Comparison of ENCODE assay signal across 10 mouse cellular contexts in genomic region chr2:60939957-60940356, GRCm38 (mm10). TPM values are rescaled to one million over a fixed set of nuclear protein-coding genes. Genes with fewer than 3 reads are reported as not detected.
DNase-seq lines count a peak whose midpoint lies in the region; ATAC-seq and TF ChIP-seq lines count a peak whose summit lies in the region.
"Had no signal": no experiment of that assay in that cellular context is flagged by ENCODE, and none has a peak within 500 bp of the region (broad histone marks: within the 10 kb centered on the region; RNA-seq: fewer than 3 reads in every experiment).

No protein-coding gene starts in this region.

- no peak for TF ChIP-seq EP300 in heart, postnatal 0 days (IDR thresholded peaks at IDR 0.05; ENCODE audit: low read depth)

- no peak overlapping the region for H3K9ac ChIP-seq in heart, embryonic 12.5 days
- H3K9ac ChIP-seq in lung, embryonic 16.5 days (ENCODE audit: low read length): peak overlapping the region; percentile 53
- H3K9ac ChIP-seq in heart, postnatal 0 days (replicated peaks; ENCODE audit: low read depth, low read length): peak overlapping the region; percentile 28
- H3K9ac ChIP-seq in stomach, embryonic 15.5 days: no peak overlapping the region
- H3K9ac ChIP-seq: forebrain, embryonic 12.5 days had no signal

- H3K27ac ChIP-seq in heart, embryonic 12.5 days (ENCODE audit: poor library complexity, severe bottlenecking): peak overlapping the region; percentile 54
- peak overlapping the region; percentile 96 for H3K27ac ChIP-seq in lung, embryonic 16.5 days (ENCODE audit: low read length)
- H3K27ac ChIP-seq in heart, postnatal 0 days (ENCODE audit: low read depth): peak overlapping the region; percentile 78
- H3K27ac ChIP-seq in stomach, embryonic 15.5 days: peak overlapping the region; percentile 83
- H3K27ac ChIP-seq: forebrain, embryonic 12.5 days had no signal

- H3K27me3 ChIP-seq in heart, embryonic 12.5 days (replicated peaks): no peaks in the 10 kb centered on the region
- H3K27me3 ChIP-seq in lung, embryonic 16.5 days (ENCODE audit: control insufficient read depth, insufficient read depth, low read depth, low read length): no peaks in the 10 kb centered on the region
- H3K27me3 ChIP-seq in heart, postnatal 0 days (ENCODE audit: control insufficient read depth, insufficient read depth, low read length): no peaks in the 10 kb centered on the region
- H3K27me3 ChIP-seq in stomach, embryonic 15.5 days (replicated peaks): no peaks in the 10 kb centered on the region
- H3K27me3 ChIP-seq: forebrain, embryonic 12.5 days had no signal

- intact Hi-C loops in heart, postnatal 25 days (cut with DNase I): no loop called here

- H3K36me3 ChIP-seq in heart, embryonic 12.5 days: no peaks in the 10 kb centered on the region; the same call in 1 of the 2 replicates
- no peaks in the 10 kb centered on the region for H3K36me3 ChIP-seq in lung, embryonic 16.5 days (ENCODE audit: control insufficient read depth, insufficient read depth, low read length)
- no peaks in the 10 kb centered on the region for H3K36me3 ChIP-seq in heart, postnatal 0 days (replicated peaks; ENCODE audit: control insufficient read depth, insufficient read depth, low read length)
- H3K36me3 ChIP-seq in stomach, embryonic 15.5 days: no peaks in the 10 kb centered on the region
- H3K36me3 ChIP-seq: forebrain, embryonic 12.5 days had no signal

- no peaks in the 10 kb centered on the region for H3K9me3 ChIP-seq in heart, embryonic 12.5 days (replicated peaks)
- no peaks in the 10 kb centered on the region for H3K9me3 ChIP-seq in lung, embryonic 16.5 days (ENCODE audit: control insufficient read depth, low read length)
- no peaks in the 10 kb centered on the region for H3K9me3 ChIP-seq in heart, postnatal 0 days (replicated peaks; ENCODE audit: control insufficient read depth, low read length)
- H3K9me3 ChIP-seq in stomach, embryonic 15.5 days: no peaks in the 10 kb centered on the region
- H3K9me3 ChIP-seq: forebrain, embryonic 12.5 days had no signal

- H3K4me1 ChIP-seq in heart, embryonic 12.5 days (replicated peaks): peaks cover 23% of the 10 kb centered on the region
- peaks cover 29% of the 10 kb centered on the region for H3K4me1 ChIP-seq in lung, embryonic 16.5 days (replicated peaks; ENCODE audit: control insufficient read depth, insufficient read depth, low read length)
- H3K4me1 ChIP-seq in heart, postnatal 0 days (ENCODE audit: control insufficient read depth, insufficient read depth): peaks cover 15% of the 10 kb centered on the region
- peaks cover 4% of the 10 kb centered on the region; the same call in 1 of the 2 replicates for H3K4me1 ChIP-seq in stomach, embryonic 15.5 days

- TF ChIP-seq CTCF in heart, postnatal 0 days (IDR thresholded peaks at IDR 0.05; ENCODE audit: low read depth): no peak

- WGBS in heart, embryonic 12.5 days: 70% methylated on average over 2 of the region's 2 CpGs
- 31% methylated on average over 2 of the region's 2 CpGs for WGBS in lung, embryonic 16.5 days
- 23% methylated on average over 2 of the region's 2 CpGs for WGBS in heart, postnatal 0 days
- WGBS in stomach, embryonic 15.5 days: 42% methylated on average over 2 of the region's 2 CpGs

- ATAC-seq in heart, embryonic 12.5 days (ENCODE audit: insufficient number of reproducible peaks, low FRiP score): no peak
- peak; percentile 37 for ATAC-seq in lung, embryonic 16.5 days (ENCODE audit: low read depth)
- ATAC-seq in heart, postnatal 0 days (ENCODE audit: insufficient read depth, low read depth): peak; percentile 56
- ATAC-seq in stomach, embryonic 15.5 days (ENCODE audit: insufficient read depth, low FRiP score, low read depth): no peak

- H3K4me2 ChIP-seq in heart, embryonic 12.5 days: peak overlapping the region; percentile 56
- peak overlapping the region; percentile 72 for H3K4me2 ChIP-seq in lung, embryonic 16.5 days (ENCODE audit: low read depth, low read length)
- peak overlapping the region; percentile 63 for H3K4me2 ChIP-seq in heart, postnatal 0 days (ENCODE audit: low read depth, low read length)
- peak overlapping the region; percentile 44 for H3K4me2 ChIP-seq in stomach, embryonic 15.5 days
- H3K4me2 ChIP-seq: forebrain, embryonic 12.5 days had no signal

- no peak for DNase-seq in heart, postnatal 25 days (ENCODE audit: low spot score)
- no peak for DNase-seq in lung, adult 18-20 months
- DNase-seq in heart, postnatal 0 days (ENCODE audit: low spot score): peak; percentile 62
- no peak for DNase-seq in frontal cortex, postnatal 10 days (ENCODE audit: low spot score in 2 of 2)
- no peak for DNase-seq in cerebellum, postnatal 4 days (ENCODE audit: low spot score in 2 of 2)
- DNase-seq: cerebellum, adult 18-20 months had no signal

- peak overlapping the region; percentile 20; the same call in 1 of the 2 replicates for H3K4me3 ChIP-seq in heart, embryonic 12.5 days
- peak overlapping the region; percentile 44 for H3K4me3 ChIP-seq in lung, embryonic 16.5 days (ENCODE audit: low read length)
- H3K4me3 ChIP-seq in heart, postnatal 0 days (ENCODE audit: low read depth, low read length): peak overlapping the region; percentile 38
- peak overlapping the region; percentile 10; the same call in 1 of the 2 replicates for H3K4me3 ChIP-seq in stomach, embryonic 15.5 days (replicated peaks)
- H3K4me3 ChIP-seq: forebrain, embryonic 12.5 days had no signal

RNA-seq across cellular contexts. Expression of gene Rbms1, which starts 23.0 kb away (rescaled TPM):
- 107 and 114 TPM in 2 replicates for polyA plus RNA-seq in heart, embryonic 12.5 days (2016; fragmentation: Nextera tagmentation; extraction: Ambion mirVana)
- total RNA-seq in heart, postnatal 25 days (2021): 10 to 100 TPM; 47.3 to 47.7 TPM
- polyA plus RNA-seq in lung, embryonic 16.5 days (2015; fragmentation: Nextera tagmentation; extraction: Ambion mirVana): 129 and 130 TPM in 2 replicates
- total RNA-seq in heart, postnatal 0 days (2014; rRNA removed; ENCODE audit: low replicate concordance): 56.2 and 84.1 TPM in 2 replicates
- polyA plus RNA-seq in heart, postnatal 0 days (2015; fragmentation: Nextera tagmentation; extraction: Ambion mirVana): 52.8 and 55.6 TPM in 2 replicates
- 122 and 130 TPM in 2 replicates for polyA plus RNA-seq in stomach, embryonic 15.5 days (2015; fragmentation: Nextera tagmentation; extraction: Ambion mirVana)

Comparison
In these comparisons a context has a peak if more than half of its experiments do, and no peak if none do; other contexts are left out.
1. ATAC-seq: peak in lung, embryonic 16.5 days (single experiment) and heart, postnatal 0 days (single experiment); none in heart, embryonic 12.5 days (single experiment) and stomach, embryonic 15.5 days (single experiment).
2. H3K9ac ChIP-seq: peak in lung, embryonic 16.5 days (single experiment) and heart, postnatal 0 days (single experiment); none in heart, embryonic 12.5 days (single experiment) and stomach, embryonic 15.5 days (single experiment).
3. Peak in every context shown above with its lines, with median percentiles within 50 percentile points of each other: H3K27ac ChIP-seq, H3K4me2 ChIP-seq and H3K4me3 ChIP-seq.